Mouse (Mus musculus): ENCODE results near the gene M1ap.

GRCm38 (mm10) chr6:83043561-83043960 is 96.9 kb downstream of the M1ap start:
- TF ChIP-seq CTCF (IDR thresholded peaks at IDR 0.05; ENCODE audit: low read depth) (no peak), EP300 (IDR thresholded peaks at IDR 0.05; ENCODE audit: low read depth) (no peak)
